Mouse (Mus musculus): ENCODE measurements around the gene Fdxacb1.

DNA sequence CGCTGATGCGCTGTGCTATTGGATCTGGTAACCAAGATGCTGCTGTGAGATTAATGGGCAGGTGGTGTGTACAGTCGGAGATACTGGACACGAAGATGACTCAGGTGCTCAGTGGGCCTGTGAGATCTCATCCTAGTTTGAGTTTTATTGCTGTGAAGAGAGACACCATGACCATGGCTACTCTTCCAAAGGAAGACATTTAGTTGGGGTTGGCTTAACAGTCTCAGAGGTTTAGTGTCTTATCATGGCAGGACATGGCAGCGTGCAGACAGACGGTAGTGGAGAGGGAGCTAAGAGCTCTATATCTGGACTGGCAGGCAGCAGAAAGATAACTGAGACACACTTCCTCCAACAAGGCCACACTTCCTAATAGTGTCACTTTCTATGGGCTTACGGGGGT is 43.2 kb downstream of the Fdxacb1 start:
- peak; percentile 68 for TF ChIP-seq GATA1 (IDR thresholded peaks at IDR 0.05; ENCODE audit: low read length)
- TF ChIP-seq TAL1 (IDR thresholded peaks at IDR 0.05; ENCODE audit: low read length) = peak; percentile 71

All from erythroblast, embryonic 14.5 days (primary cell).